Mouse (Mus musculus) heart, postnatal 4 days (tissue): Measurements from ENCODE around the gene Zfp146. TPM values are rescaled to one million over a fixed set of nuclear protein-coding genes. Genes with fewer than 3 reads are reported as not detected.
A peak's percentile ranks its signal among the peaks of the same experiment; 100 is the strongest.
"Not testable (repeated sequence)": the region's sequence is repeated elsewhere in the genome, so short reads cannot be mapped to it uniquely, and the experiment has no call there.

Experiments used
- DNase-seq: peaks from one replicate; pipeline ENCODE4 v3.0.0; 2021
- total RNA-seq, 2 experiments: library from RNA; stranded (reverse); gene quantifications; 2 replicates each; pipeline ENCODE4 v1.2.3; 2021

Zfp146 gene
- 10 to 100 TPM; 45.3 to 46.6 TPM for total RNA-seq

DNA sequence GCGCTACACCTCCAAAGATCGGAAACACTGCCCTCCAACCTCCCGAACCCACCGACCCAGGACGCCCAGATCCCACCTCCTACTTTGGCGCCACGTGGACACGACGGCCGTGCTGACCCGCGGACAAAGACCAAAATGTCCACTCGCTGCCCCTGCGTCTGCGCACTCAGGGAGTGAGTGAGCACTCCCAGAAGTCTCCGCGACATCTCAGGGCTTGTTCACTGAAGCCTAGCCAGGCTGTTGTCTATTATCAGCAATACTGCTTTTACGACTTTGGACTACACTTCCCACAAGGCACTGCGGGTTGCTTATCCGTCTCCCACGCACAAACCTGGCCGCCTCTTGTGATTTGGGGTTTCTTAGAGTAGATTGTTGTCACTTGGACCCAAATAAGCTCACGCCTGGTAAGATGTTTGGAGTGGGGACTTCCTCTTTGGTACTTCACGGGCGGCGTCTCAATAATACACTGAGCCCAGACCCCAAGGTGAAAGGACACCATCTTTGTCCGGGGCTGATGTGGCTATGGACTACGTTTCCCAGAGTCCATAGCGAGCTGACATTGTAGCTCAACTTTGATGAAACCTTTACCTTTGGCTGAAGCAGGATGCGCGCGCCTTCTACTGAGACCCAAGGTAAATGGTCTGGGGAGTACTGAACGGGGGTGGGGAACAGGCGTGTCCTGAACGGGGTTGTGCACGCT lies at the start of gene Zfp146:
Gene Zfp146 (minus strand): TSS at position 168 of the 700 bp plus-strand sequence.
- DNase-seq, result peak; percentile 90

DNA sequence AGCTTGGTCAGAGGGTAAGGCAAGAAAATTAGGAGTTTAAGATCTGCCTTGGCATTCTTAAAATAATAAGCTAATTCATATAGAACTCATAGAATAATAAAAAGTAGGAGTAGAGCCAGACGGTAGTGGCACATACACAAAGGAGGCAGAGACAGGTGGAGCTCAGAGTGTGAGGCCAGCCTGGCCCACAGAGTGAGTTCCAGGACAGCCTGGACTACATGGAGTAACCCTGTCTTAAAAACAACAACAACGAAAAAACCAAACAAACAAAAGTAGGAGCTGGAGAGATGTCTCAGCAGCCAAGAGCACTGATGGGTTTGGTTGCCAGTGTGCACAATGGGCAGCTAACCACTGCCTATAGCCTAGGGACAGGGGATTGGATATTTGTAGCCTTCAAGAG lies 47.7 kb upstream of the Zfp146 start:
- no peak for DNase-seq

DNA sequence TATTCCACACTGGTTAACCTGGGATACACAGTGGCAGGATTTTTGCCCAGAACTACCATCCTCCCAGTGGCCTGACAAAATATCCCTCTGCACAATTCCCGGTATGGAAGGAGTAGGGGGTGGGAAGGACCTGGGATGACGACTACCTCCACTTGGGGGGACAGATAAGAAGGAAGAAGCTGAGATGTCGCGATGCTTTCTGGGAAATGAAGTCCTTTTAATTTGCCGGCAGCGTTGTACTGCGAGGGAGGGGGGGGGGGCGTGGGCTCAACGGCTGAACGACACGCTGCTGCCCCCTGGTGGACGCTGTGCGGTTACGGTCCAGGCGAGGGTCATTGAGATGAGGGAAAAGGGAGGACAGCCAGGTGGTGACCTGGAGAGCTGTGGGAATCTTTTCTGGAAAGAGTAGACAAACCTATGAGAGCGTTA lies 47.2 kb upstream of the Zfp146 start:
- peak; percentile 85 for DNase-seq

DNA sequence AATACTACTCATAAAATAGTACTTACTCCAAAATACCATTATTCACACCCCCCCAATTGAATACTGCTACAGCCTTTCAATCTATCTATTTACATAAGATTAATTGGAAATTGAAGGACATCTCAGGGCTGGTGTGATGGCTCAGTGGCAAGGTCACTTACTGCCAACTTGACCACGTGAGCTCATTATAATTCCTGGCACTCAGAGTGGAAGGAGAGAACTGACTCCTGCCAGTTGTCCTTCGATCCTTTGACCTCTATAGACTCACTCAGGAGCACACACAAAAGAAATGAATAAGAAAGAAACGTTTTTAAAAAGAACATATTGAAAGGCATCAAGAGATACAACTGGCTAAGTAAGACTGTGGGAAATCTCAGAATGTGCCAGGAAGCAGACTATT lies 46.3 kb upstream of the Zfp146 start:
- DNase-seq, result no peak

DNA sequence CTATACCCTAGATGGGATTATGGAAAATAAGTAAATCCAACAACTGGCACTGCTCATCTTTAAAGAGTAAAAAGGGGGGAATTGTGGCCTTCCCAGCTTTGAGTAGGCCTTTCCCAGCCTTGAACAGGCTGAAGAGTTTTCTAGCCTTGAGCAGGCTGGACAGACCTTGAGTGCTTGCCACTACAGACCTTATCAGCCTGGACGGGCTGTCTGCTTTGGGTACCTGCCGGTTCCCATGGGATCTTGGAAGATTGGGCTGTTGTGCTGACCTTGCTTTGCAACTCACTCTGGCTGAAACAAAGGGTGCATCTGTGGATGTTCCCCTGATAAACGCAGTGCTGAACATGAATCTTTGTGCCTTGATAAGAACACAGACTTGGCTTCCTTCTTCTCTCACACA lies 44.3 kb upstream of the Zfp146 start:
- DNase-seq, result no peak

DNA sequence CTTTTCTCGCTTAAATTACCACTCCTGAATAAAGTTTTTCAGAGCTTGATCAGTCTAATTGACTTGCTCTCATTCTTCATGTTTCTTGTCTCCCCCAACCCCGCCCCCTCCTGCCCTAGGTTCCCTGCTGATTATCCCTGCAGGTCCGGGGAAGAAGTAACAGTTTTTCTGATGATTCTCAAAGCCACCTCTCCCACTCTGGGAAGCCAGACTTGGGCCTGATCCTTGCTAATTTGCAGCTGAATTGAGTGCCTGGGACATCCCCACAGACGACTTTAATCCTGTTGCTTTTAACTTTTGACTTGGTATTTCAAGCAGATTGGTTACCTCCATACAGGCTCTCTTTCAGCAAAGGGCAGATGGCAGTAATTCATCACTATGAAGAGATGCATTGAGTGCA lies 41.5 kb upstream of the Zfp146 start:
- DNase-seq, result no peak

DNA sequence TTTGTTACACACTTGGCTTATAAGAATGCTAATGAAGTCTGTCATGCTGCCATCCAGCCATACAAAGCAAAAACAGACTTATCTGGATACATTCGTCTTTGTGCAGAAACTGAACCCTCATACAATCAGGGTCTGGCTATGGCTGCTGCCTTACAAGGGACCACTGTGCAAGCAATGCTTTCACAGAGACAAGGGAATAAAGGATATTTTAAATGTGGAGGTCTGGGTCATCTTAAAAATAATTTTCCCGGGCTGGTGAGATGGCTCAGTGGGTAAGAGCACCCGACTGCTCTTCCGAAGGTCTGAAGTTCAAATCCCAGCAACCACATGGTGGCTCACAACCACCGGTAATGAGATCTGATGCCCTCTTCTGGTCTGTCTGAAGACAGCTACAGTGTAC lies 36.8 kb upstream of the Zfp146 start:
- DNase-seq, result not testable (repeated sequence)

DNA sequence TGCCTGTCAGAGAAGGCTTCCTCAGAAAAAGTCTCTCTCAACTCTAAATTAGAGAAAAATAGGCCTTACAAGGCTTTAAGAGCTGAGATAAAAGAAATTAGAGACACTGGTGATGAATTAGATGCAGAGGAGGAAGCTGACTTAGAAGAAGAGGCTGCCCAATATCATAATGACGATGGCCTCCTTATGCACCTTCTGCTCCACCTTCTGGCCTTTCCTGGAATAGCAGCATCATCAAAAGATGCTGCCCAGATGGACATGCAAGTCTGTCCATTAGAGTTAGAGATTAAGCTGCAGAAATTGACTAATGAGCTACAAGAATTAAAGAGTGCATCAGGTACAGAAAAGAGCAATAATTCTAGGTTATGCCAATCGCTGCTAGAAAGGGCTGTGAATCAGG lies 35.8 kb upstream of the Zfp146 start:
- peak; percentile 81 for DNase-seq

DNA sequence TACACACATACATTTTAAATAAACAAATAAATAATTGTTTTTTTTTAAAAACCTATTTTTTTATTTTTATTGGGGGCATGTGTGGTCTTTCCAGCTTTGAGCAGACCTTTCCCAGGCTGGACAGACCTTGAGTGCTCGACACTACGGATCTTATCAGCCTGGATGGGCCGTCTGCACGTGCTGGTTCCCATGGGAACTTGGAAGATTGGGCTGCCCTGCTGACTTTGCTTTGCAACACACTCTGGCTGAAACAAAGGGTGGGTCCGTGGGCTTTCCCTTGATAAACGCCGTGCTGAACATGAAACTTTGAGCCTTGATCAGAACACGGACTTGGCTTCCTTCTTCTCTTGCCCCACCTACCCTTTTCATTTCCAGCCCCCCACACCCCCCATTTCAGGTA lies 34.8 kb upstream of the Zfp146 start:
- no peak for DNase-seq

DNA sequence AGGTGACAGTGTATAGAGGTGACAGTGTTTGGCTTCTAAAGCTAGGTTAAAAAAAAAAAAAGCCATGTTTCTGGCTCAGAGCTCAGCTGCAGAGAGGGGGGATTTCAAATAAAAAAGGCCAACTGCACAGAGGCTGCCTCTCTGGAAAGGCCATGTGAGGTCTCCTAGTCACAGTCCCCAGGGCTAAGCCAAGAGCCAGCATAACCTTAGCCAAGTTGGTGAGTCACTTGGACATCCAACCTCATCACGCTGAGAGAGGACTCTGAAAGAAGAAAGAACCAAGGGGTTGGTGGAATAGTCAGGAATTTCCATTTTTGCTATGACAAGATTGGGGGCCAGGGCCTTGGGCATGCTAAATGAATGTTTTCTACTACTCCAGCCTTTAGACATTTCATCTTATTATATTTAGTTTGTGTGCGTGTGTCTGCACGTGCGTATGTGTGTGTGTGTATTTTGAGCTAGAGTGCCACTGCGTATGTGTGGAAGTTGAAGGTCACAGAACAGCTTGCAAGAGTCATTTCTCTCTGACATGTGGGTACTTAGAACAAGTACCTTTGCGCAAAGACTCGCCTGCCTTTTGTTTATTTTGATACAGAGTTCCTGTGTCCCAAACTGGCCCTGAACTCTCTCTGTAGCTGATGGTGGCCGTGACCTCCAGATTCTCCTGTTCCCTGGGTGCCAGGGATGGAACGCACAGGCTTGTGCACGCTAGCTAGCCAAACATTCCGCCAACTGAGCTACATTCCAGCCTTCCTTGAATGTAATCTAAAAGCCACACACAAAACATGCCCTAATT lies 33.5 kb upstream of the Zfp146 start:
- peak; percentile 51 for DNase-seq

DNA sequence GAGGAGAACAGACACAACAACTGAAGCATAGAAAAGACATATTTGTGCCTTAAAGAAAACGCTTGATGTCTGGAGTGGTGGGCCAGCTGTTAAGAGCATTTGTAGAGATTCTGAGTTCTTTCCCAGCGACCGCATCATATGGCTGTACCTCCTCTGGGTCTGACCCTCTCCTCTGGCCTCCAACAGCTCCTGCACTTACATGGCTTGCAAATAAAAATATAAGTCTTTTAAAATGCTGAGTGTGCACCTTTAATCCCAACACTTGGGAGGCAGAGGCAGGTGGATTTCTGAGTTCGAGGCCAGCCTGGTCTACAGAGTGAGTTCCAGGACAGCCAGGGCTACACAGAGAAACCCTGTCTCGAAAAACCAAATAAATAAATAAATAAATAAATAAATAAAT lies 31.1 kb upstream of the Zfp146 start:
- not testable (repeated sequence) for DNase-seq

DNA sequence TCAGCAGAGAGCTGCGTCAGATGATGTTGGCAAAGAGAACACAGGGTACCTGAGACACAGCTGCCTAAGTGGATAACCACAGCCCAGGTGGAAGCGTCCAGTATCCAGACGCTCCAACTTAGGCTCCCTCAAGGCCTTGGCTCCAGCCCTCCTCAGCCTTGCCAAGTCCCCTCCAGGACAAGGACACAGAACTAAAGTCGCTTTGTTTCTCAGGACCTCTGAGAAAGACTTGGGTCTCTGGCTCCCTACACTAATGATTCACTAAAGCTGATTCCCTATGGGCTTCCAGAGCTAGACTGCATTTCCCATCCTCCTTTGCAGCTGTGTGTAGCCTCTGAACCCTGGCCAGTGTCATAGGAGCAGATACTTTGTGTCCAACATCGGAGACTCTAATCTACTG lies 30.6 kb upstream of the Zfp146 start:
- DNase-seq, result no peak

DNA sequence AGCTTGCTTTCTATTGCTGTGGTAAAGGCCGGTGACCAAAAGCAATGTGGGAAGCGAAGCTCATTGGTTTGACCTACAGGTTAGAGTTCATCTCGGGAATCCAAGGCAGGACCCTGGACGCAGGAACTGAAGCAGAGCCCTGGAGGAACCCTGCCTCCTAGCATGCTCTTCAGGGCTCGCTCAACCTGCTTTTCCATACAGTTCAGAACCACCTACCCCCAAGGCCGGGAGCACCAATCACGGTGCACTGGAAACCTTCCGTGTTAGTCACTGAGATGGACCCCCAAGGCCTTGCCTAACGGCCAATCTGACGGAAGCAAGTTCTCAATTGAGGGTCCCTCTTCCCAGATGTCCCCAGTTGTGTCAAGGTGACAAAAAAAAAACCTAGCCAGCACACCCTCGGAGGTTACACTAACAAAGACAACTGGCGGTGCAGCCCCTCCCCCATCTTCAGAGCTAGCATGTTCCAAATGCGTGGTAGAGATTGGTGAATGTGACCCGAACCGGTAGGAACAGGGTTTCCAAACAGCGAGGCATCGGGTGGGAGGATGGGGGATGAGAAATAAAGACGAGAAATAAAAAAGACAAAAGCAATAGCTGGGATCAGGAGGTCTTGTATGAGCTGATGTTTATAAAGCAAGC lies 30.1 kb upstream of the Zfp146 start:
- no peak for DNase-seq

DNA sequence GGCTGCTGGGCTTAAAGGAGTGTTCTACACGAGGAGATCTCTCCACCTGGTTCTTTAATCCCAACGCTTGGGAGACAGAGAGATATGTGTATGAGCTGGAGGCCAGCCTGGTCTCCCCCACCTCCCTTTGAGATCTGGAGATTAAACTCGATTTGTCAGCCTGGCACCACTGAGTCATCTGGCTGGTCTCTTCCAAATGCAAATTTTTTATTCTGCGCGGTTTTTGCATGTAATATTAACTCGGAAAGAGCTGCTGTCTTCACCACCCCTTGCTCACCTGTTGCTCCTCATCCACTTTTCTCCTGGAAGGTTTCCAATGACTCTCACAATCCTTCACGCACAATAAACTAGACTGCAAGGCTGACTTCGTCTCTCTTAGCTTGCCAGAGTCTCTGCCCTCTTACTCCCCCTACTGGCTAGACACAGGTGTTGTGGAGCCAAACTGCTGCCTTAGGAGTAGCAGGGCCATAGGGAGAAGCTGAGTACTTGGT lies 29.0 kb upstream of the Zfp146 start, which contains the start of gene Capns1:
Gene Capns1 (minus strand): TSS at position 331 of the 491 bp plus-strand sequence.
- peak; percentile 75 for DNase-seq

DNA sequence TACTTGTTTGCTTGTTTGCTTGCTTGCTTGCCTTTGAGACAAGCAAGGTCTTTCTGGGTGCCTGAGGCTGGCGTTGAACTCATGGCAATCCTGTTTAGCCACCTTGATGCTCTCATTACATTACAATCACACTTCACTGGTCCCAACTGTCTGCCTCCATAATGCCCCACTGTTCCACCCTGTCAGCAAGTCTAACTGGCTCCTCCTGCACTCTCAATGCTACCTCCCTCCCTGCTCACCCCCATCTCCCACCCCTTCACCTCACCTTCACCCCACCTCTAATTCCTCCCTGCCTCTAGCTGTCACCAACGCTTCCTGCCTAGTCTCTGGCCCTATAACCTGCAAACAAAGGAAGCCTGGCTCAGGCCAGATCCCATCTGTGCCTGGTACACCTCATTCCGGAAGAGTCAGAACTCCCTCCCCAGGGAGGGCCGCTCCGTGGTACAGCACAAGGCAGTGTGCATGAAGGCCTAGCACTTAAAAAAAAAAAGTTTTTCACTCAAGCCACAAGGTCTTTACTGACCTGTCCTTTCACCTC lies 28.1 kb upstream of the Zfp146 start:
- DNase-seq, result no peak

DNA sequence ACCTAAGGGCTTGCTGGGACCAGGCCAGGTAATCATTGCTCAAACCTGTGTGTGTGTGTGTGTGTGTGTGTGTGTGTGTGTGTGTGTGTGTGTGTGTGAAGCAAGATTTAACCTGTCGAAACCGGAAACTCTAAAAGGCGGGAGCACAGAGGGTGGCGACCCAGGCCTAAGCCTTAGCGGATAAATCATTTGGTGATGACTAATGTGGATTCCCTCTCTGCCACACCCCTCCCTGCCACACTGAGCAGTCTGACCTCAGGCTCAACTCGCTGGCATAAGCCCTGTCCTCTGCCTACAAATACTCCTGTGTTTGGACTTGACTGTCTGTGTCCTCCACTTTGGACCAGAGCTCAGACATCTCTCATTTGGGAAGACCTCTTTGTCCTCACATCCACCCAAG lies 26.6 kb upstream of the Zfp146 start:
- no peak for DNase-seq

DNA sequence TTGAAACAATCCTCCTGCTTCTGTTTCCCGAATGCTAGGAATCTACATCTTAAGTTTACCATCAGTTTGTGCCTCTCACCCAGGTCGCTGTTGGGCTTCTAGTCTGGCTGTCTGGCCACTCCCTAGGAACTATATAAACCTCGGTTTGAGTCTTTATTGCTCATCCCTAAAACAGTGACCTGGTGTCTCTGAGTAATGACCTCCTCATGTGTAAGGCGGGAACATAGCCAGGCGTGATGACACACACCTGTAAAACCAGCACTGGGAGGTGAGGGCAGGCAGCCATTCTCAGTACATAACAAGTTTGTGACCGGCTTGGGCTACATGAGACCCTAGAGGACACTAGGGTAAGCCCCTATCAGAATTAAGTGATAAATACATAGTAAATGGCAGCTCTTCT lies 25.9 kb upstream of the Zfp146 start:
- DNase-seq, result no peak

DNA sequence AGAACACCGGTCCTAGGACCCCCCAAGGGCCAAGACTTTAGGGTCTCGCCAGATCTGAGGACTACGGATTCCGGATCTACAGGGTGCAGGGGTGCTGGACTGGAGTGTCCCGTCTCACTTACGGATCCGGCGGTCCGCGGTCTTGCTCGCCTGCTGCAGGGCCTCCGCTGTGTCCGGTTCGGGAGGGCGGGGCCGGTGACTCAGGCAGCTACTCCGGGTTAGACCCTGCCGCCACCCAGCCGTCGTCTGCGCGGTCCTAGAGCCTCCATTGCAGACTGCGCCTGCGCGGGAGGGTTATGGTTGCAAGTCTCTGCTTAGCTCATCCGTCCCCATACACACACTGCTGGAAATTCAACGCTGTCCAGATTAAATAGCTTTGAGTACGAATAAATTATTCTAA lies 25.3 kb upstream of the Zfp146 start:
- DNase-seq, result peak; percentile 97

DNA sequence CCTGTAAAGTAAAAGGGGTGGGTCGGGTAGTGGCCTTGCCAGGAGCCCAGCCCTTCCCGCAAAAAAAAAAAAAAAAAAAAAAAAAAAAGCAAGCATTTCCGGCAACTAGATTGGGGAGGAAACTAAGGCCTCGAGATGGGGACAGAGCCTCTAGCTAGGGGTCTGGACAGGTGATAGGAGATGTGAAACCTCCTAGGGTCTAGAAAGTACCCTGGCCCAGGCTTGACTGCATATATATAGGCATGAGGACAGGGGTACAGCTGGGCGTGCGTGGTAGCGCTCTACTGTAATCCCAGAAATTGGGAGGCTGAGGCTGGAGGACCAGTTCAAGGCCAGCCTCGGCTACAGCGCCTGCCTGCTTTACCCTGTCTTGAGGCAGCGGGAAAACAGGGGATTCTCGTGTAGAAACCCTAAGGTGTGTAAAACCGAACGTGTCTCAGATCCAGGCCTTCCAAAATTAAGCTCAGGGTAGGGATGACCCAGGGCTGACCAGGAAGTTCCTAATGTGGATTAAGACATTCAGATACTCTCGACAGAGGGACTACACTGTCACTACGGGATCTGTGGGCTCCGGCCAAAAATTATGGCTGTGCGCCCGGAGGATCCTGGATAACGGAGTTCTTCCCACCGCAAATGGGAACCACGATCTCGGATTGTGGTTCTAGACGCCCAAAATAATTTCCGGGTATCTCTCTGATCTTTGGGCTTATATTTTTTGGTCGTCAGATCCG lies 24.7 kb upstream of the Zfp146 start:
- DNase-seq, result peak; percentile 69

DNA sequence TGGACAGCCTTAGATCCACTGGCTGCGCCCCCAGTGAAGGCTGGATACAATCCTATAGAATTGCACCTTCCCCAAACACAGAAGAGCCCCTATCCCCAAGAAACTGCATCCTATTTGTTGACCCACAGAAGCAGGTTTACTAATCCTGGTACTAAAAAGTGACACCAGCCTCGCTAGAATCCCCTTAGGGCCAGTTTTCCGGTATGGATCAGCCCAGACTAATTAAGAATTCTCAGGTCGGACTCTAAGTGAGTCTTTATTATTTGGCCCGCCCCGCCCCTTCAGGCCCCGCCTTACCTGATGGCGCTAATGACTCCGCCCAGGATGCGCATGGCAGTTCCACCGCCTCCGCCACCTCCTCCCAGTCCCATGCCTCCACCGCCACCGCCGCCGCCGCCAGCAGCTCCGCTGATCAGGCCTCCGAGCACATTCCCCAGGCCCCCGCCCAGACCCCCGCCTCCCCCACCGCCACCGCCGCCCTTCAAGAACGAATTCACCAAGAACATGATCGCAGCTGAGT lies 24.1 kb upstream of the Zfp146 start:
- DNase-seq, result peak; percentile 78

DNA sequence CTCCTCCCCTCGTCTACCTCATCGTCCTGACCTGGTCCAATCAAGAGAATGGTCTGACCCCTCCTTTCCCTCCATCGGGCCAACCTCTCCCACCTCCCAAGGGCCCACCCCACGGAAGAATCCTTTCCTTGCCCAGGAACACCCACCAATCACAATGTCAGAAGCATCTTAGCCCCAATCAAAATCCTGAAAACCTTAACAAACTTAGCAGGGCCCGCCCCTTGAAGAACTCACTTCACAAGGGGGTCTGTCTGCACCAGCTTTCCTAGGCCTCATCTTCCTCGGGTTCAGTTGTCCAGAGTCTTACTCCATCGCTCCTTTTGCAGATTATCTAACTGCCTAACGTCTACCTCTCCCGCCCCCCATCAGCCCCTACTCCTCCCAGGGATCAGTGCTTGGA lies 23.5 kb upstream of the Zfp146 start:
- DNase-seq, result peak; percentile 26

DNA sequence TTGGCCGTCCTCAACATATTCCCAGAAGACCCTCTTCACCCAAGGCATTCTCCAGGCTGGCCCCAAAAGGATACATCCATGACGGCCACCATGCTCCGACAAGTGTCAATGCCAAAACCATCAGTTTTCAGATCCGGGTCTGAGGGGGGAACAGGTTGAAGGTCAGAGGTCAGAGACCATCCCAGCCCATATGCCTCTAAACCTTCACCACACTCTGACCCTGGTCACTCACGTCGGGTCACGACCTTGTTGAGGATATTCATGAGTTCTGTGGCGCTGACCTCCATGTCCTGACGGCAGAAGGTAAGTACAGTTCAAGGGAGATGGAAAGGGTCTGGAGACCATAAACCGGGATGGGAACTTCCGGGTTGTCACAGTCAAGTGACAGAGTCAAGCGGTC lies 22.5 kb upstream of the Zfp146 start:
- DNase-seq, result no peak
